Comparison of ENCODE assay signal across 19 mouse cellular contexts in the genomic region with DNA sequence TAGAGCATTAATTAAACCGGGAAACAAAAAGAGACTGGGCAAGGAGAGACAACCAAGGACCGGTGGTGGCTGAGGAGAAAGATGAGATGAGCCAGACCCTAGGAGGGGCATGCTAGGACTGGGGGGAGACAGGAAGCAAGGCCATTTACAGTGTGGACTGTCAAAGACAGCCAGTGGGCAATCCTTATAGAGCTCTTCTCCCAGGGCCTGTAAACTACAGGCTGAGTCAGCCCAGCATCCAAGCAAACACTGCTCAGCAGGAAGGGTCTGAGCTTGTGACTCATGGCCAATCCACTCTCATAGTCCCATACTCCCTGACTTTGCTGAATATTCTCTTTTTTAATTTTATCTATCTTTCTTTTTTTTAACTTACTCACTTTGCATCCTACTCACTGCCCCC.
"Had no signal": no experiment of that assay in that cellular context is flagged by ENCODE, and none has a peak within 500 bp of the region (broad histone marks: within the 10 kb centered on the region; RNA-seq: fewer than 3 reads in every experiment).

No protein-coding gene starts in this region.

- H3K4me1 ChIP-seq: liver, embryonic 13.5 days; megakaryocyte, embryonic 14.5 days; stomach, embryonic 15.5 days had no signal

- DNase-seq: kidney, adult 9 months; kidney, postnatal 10 days; kidney, postnatal 4 days; liver; liver, embryonic 13.5 days; liver, postnatal 0 days; lung, postnatal 14 days; right cerebral cortex, adult 18-20 months; spleen, adult 18-20 months; thymus, adult 2 months; thymus, postnatal 25 days had no signal

- H3K27me3 ChIP-seq: limb, embryonic 12.5 days; liver, embryonic 13.5 days; lung, embryonic 15.5 days; megakaryocyte, embryonic 14.5 days; neural tube, embryonic 15.5 days; stomach, embryonic 15.5 days had no signal

- H3K36me3 ChIP-seq: limb, embryonic 12.5 days; liver, embryonic 13.5 days; lung, embryonic 15.5 days; midbrain, embryonic 12.5 days; neural tube, embryonic 15.5 days; stomach, embryonic 15.5 days had no signal

- H3K4me3 ChIP-seq: layer of hippocampus, adult 2 months; limb, embryonic 12.5 days; liver, embryonic 13.5 days; lung, embryonic 15.5 days; megakaryocyte, embryonic 14.5 days; midbrain, embryonic 12.5 days; neural tube, embryonic 15.5 days; stomach, embryonic 15.5 days had no signal

- H3K27ac ChIP-seq: layer of hippocampus, adult 2 months; liver, embryonic 13.5 days; lung, embryonic 15.5 days; macrophage; midbrain, embryonic 12.5 days; neural tube, embryonic 15.5 days; stomach, embryonic 15.5 days had no signal

- H3K9ac ChIP-seq: limb, embryonic 12.5 days; liver, embryonic 13.5 days; liver, postnatal 0 days; lung, embryonic 15.5 days; midbrain, embryonic 12.5 days; neural tube, embryonic 15.5 days; stomach, embryonic 15.5 days had no signal

- H3K4me2 ChIP-seq: limb, embryonic 12.5 days; liver, embryonic 13.5 days; lung, embryonic 15.5 days; midbrain, embryonic 12.5 days; neural tube, embryonic 15.5 days; stomach, embryonic 15.5 days had no signal
